Mouse (Mus musculus) adrenal gland, postnatal 36 days (tissue): Measurements from ENCODE around the gene Kif13a. TPM values are rescaled to one million over a fixed set of nuclear protein-coding genes. Genes with fewer than 3 reads are reported as not detected.

Experiments used
- DNase-seq, 2 experiments: peaks; one replicate each; pipeline ENCODE4 v3.0.0; 2021; ENCODE audit warnings: mixed read lengths in 1 of 2
- total RNA-seq, 2 experiments: library from RNA; stranded (reverse); gene quantifications; 2 replicates each; pipeline ENCODE4 v1.2.3; 2021

Kif13a gene
- total RNA-seq, 2 experiments from 2014 or later = 31.0 to 39.0 TPM

DNA sequence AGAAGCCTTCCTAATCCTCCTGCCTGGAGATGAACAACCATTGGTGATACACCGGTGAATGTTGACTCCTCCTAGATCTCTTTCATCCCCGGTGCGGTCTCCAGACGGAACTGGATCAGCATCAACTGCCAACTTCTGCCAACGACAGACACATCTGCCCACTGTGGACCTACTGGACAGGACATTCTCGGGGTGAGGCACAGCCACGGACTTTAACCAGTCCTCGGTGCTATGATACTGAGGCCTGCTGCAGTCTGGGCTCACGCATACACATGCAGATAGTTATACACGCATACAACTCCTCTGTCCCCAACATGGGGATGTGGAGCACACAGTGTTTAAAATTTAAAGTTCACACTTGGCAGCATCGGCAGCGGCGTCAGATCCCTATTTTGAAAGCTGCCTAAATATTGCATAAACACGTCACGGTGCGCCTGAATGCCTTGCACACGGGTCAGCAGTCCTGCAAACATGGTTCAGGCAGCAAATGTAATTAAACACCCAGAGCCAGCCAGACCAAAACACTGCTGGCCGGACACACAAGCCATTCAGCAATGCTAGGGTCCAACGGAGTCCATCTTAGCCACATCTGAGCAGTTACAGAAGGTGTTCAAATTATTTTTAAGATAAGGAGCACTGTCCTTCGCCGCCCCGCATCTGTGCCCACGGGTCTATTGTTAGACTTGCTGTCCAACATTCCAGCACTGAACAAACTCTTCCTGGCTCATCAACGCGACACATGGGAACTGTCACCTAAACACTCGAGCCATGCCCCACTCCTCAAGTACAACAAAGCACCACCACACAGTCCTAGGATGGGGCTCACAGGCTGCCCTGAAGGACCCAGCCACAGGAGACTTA lies 44.5 kb downstream of the Kif13a start:
- DNase-seq = no peak

DNA sequence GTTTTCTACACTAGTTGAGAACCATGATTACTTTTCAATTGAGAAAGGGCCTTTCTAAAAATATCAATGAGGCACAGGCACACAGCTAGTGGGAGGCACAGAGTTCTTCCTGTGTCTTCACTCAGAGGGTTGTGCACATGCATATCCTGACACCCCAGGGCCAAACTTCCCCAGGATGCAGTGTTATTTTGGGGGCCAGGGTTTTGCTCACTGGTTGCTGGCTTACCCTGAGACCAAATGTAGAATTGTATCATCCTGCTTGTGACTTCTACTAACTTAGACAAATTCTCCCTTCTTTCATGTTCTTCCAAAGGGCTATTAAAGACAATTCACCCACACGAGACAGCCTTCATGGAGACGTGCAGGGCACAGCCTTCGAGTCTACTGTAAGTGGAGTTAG lies 45.7 kb downstream of the Kif13a start:
- DNase-seq = no peak

DNA sequence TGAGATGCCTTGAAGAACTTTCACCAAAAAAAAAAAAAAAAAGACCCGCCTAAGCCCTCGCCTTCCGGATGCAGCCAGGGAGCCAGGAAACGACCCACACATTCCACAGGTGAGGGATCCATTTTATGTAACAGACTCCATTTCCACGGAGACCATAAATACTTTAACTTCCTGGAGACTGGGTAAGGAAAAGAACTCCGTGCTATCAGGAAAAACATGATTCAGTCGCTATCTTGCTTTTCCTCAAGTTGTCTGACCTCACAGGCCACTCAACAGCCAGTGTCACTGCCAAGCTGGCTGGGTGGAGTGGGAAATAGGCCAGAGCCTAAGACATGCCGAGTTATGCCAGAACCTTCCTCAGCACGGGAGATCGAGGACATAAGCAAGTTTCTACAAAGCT lies 46.3 kb downstream of the Kif13a start:
- DNase-seq = peak; percentile 75 to 76

DNA sequence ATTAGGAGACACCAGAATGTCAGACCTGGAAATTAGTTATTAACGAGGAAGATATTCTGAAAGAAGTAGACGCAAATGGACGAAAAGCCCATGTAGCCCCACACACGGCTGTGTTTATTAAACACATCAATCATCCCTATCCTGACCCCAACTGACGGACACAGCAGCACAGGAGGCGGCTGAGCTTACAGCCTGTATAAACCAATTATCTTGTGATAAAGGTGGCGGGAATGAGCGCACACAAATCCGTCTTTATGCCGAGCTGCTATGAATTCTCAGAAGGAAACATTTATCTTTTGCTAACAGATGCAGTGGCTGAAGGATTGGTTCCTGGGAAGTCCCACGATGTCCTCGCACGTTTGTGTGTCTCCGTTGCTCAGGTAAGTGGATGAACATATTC lies 48.9 kb downstream of the Kif13a start:
- no peak for DNase-seq

DNA sequence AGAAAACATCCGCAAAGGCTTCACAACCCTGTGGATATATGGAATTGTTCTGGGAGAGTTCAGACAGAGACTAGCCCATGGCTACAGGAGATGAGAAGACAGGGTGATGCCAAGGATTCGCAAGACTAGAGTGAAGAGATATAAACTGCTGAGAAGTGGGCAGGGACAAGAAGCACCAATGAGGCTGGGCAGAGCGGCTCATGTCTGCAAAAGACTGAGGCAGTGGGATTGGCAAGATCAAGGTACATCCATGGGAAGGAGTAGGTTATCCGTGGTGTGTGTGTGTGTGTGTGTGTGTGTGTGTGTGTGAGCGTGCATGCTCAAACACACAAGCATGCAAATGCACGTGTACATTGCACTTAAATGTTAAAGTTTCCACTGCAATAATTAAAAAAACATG lies 49.4 kb downstream of the Kif13a start:
- no peak for DNase-seq

DNA sequence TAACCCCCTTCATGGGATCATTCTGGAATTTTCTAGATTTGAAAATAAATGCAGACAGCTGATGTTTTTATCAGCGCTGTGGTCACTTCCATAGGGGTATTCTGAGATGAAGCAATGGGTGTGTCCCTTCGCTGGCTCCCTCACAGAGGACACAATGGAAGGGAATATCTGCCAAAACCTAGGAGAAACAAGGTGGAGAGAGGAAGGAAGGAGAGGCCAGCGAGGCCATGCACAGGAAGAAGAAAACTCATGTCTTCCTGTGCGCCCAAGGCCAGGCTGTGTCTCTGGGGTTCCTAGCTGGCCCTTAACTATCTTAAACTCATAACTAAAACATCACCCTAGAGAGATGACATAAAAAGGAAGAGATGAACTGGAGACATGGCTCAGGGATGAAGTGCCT lies 52.6 kb downstream of the Kif13a start:
- DNase-seq = no peak

DNA sequence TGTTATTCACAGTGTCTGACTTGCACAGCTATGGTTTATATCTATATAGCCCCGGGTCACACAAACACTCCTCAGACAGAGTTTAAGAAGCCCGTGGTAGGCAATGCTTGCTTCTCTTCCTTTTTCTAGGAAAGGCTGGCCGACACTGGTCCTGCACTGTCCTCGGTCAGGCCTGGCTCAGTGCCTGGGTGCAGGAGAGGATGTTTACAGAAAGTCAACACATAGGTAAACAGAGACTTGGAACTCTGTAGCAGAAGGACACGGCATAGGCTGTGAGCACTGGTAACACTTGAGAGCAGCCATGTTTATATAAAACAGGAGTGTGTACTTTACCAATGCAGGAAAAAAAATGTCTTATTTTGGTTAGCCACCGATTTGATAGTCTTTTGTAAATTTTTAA lies 54.3 kb downstream of the Kif13a start:
- DNase-seq = peak; percentile 8 to 54

DNA sequence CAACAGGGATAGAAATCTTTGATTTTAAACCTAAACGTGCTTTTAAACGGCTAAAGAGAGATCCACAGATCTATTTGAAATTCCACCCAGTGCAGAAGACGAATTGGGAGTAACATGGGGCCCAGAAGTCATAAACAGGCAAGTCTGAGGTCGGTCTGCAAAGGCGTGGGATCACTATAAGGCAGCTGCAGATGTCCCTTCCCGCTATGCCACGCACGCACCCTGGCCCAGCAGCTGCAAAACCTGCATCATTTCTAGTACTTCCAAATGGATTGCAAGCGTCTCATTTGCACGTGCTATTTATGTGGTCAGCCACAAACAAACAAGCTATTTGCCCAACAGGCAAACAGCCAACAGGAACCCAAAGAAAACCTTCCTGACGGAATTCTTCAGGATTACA lies 56.9 kb downstream of the Kif13a start:
- no peak for DNase-seq

DNA sequence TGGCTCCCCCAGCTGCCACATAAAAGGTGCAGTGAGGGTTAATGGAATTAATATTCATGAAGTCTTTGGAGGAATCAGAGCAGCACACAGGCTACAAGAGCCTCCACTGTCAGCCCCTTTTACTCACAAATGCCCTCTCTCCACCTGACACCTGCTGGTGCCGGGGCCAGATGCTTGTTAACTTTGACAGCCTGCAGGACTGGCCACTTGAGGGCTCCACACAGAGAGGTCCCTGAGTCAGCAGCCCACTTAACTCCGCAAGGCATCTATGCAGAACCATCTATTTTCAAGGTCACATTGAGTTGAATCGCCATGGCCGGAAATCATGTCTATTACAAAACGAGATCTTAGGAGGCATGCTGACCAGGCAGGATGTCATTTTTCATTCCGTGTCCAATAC lies 57.5 kb downstream of the Kif13a start:
- DNase-seq = peak; percentile 17 to 33

DNA sequence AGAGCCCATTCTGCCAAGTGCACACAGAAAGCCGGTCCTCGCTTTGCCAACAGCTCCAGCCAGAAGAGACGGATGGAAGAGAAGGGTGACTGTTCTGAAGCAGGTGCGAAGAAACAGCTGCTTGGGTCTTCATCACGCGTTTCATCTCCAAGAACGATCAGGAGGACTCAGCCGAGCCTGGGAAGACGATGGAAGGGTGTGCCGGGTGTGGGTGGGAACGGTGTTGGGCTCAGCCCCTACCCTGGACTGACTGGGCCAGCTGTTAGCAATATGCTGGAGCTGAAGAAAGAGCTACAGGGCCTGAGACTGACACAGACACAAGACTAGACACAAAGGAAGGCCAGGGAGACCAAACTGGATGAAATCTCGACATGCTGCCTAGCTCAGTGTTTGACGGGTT lies 60.2 kb downstream of the Kif13a start:
- no peak for DNase-seq

DNA sequence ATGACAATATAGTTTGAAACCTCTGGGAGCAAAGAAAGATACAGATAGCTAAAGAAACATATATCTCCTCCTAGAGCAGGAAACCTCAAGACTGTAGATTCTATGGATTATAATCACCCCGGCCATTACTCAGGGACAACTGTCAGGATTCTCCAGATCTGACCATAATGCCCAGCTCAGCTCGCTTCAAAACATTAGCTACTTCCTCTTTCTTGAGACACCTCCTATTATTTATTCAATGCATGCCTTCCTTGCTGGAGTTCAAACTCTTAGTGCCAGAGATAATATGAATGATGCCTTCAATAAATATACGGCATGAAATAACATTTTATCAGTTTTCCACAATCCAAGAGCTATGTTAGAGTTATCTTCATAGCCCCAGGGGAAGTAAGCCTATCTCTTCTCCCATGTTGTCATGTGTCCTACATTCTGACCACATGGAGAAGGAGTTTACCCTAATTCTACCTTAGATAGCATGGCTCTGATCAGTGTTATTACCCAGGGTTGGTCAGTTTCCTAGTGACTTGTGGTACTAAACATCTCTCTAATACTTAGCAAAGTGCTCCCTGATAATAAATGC lies 66.4 kb downstream of the Kif13a start:
- DNase-seq = no peak

DNA sequence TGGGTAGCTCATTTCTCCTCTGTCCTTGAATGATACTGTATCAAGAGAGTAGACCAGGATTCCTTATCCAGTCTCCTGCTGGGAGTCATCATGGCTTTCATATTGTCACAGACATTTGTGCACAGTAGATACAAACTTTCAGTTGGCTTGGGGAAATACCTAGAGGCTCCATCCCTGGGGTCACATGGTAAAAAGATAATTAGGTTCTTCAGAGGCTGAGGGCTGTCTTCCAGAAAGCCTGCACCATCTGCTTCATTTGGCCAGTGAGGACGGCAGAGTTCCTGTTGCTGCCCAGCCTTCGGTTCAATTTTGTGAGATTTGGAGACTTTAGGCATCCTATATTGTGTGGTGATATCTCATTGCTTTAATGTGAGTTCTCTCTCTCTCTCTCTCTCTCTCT lies 69.8 kb downstream of the Kif13a start:
- DNase-seq = no peak

DNA sequence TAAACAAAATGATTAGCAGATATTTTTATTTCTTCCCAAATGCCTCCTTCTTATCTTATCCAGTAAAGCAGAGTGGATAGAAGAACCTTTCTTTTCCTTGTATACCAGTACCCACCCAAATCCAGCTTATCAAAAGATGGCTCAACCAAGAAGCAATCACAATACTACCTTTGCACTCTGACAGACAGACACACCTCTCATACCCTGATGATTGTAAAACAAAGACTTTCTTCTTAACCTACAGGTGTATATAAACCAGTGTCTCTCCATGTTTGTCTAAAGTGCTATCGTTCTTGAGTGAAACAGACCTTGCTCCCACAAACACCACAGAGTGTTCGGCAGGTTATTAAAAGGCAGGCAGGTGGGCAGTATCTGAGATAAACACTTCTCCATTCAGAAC lies 70.5 kb downstream of the Kif13a start:
- DNase-seq = no peak

DNA sequence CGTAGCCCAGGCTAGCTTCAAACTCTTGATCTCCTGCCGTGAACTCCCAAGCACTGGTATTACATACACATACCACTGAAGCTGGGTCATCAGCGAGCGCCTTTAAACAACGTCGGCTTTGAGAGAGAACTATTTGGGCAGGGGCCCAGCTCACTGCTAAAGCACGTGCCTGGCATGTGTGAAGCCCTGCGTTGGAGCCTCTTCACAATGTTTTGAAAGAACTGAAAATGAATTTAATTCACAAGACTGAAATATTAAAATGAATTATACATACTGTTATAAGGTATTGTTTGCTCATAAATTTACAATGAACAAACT lies 70.9 kb downstream of the Kif13a start:
- DNase-seq = no peak

DNA sequence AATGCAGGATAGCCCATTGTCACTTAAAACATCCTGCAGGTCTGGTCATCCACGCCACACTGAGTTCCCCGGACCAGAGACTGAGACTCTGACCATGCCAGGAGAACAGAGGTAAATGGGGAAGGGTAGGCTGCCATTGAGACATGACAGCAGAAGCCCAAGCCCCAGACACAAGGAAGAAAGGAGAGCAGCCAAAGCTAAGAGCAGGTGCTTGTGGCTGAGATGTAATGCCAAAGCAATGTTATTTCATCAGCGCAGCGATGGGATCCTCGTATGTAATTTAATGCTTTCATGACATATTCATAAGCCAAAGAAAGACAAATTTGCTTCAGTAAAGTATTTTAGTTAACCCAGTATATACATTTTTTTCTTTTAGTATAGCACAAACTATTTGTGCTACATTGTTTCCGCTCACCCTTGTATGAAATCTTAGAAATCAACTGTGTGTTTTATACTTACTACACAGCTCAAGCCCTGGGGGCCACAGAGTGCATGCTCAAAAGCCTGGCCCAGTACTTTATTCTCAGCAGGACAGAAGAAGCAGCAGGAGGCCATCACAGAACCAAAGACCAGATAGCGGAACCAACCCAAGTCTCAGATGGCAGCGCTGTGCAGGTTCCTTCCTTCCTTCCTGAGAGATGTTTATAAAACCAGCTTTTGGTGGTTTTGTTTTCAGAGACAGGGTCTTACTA lies 71.4 kb downstream of the Kif13a start:
- no peak for DNase-seq

DNA sequence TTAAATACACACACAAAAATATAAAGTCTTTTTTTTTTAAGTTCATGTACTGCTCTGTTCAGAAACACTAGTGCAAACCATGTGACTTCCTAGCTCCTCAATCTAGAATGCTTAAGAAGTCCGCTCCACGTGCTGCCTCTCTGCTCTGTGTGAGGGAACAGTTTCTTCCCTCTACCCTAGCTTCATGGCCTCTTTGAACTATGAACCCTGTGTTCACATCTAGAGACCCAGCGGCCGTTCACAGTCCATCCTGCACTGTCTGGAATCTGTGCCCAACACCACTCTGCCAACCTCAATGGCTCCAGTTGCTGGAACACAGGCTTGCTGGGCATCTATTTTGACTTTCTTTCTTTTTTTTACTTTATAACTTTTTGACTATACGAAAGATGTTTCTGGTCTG lies 75.2 kb downstream of the Kif13a start:
- DNase-seq = no peak

DNA sequence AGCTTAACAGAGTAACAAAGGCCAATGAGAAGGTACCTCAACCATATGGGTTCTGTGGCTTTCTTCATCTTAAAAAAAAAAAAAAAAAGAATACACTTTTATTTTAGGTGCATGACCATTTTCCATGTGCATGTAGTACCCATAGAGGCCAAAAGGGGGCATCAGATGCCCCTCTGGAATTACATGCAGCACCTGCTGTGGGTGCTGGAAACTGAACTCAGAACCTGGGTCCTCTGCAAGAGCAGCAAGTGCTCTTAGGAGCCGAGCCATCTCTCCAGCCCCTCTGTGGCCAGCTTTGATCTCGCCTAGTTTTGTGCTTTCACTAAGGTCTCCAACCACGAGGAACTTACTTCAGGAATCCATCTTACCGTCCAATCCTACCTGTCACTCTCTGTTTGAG lies 77.2 kb downstream of the Kif13a start:
- DNase-seq = no peak

DNA sequence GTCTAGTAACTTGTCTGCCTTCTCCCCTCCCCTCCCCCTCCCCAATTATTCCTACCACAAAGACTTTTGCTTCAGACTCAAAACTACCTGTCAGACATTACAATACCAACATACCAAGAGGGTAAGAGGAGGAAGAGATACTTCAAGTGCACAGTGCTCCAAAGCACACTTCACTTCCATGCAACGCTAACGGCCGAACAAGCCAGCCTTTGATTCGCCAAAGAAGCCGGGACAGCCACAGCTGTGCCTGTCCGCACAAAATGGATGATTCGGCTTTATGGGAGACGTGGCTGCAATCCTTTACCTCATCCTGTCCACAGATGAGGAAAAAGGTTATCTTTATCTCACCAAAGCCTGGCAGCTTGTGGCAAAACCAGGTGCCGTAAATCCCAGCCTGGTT lies 84.2 kb downstream of the Kif13a start:
- no peak for DNase-seq

DNA sequence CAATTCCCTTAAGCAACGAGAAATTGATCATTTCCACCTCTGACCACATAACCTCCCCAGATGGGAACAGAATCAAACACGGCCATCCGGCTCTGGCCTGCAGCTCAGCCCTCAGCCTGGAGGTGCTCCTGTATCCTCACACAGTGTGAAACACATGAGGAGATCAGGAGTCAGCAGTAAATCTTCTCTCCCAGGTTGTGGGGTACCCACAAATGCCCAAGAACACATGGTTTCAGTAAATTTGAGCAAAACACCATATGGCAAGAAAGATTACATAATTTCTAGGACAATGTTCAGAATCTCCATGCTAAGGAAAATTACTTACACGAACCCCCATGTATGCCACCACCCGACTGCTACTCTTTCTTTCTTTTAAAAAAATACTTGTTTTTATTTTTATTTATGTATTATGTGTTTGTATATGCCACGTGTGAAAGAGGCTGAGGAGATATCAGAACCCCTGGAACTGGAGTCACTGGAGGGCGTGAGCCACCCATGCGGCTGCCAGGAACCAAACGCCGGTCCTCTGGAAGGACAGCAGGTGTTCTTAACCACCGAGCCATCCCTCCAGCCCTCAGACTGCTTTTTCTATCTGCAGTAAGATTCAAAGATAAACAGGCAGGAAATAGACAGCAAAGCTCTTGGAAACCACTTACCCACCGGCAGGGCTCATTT lies 85.0 kb downstream of the Kif13a start:
- DNase-seq = no peak

DNA sequence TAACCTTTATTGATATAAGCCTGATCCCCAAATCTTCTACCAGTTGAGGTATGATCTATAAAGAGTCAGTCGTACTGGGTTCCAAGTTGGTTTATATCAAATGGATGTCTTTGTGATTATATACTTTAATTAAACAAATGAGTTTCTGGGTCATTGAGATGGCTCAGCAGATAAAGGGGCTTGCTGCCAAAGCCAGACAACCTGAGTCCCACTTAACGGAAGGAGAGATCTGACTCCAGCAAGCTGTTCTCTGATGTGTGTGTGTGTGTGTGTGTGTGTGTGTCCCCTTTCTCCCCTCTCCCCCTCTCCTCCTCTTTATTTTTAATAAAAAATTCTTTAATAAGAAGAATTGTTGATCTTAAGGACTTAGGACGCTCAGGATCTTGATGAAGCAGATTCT lies 86.0 kb downstream of the Kif13a start:
- DNase-seq = no peak

DNA sequence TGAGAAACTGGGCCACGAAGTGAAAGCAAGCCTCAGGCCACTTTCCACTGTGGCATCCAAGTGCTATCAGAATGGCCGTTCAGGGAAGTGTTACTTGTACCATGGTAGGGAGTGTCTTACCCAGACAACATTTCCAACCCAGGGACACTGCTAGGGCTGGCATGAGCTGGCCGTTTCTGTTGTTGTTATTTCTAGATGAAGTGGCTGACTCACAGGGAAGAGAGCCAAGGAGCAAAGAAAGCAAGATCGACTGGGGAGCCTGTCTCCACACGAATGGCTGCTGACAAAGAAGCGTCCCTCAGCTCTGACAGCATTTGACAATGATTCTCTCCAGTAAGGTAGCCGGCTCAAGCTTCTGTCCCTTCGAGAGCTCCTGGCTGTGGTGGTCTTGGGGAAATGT lies 87.5 kb downstream of the Kif13a start:
- peak; percentile 67 to 75 for DNase-seq

DNA sequence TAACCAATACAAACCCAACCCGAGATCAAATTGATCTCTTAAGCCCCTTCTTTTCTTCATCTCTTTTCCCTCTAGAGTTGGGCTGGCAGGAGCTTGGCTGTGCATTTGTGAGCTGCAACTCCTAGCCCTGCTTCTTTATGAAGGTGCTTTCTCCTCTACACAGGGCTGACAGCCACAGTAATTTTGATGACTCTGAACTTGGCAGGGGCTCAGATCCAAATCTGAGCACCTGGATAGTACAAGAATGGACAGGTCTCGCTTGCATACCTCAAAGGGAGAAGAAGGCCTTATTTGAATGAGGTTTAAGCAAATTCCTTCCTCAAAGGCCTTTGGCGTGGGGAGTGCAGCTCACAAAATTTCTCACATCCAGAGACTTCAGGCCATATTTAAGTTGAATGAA lies 88.0 kb downstream of the Kif13a start:
- no peak for DNase-seq

DNA sequence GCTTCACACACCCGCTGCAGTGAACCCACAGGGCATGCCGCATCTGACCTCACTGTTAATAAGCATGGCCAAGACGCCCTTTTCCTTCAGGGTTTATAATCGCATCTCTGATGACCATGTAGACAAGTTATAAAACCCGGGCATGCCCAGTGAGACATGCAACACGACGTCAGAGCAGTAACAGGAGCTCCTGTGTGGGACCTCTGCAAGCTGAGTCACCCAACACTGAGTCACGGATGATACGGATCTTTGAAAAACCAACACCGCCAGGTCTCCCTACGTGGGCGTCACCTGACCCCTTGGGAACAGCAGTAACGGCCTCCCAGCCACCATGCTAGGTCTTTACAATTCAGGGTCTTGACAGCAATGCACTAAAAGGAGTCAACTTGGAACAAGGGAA lies 89.0 kb downstream of the Kif13a start:
- peak; percentile 27 to 37 for DNase-seq
